Mouse (Mus musculus): ENCODE results near the gene Nudcd2. TPM values are rescaled to one million over a fixed set of nuclear protein-coding genes. Genes with fewer than 3 reads are reported as not detected.

Nudcd2 gene
- total and polyA plus RNA-seq, 3 experiments, result 154 to 176 (median 171) TPM

- Histone ChIP-seq H3K27ac (ENCODE audit: control insufficient read depth, low read depth, low read length) (no peak overlapping the region), H3K9me3 (replicated peaks; ENCODE audit: insufficient read depth, low read length) (no peaks in the 10 kb centered on the region), H3K36me3 (ENCODE audit: control insufficient read depth in 1 of 2, insufficient read depth in 2 of 2, low read length in 2 of 2) (no peaks in the 10 kb centered on the region), H3K27me3 (ENCODE audit: control insufficient read depth in 1 of 2, insufficient read depth in 2 of 2, low read length in 2 of 2) (peaks cover 6 to 10% of the 10 kb centered on the region in 2 experiments), H3K79me2 (ENCODE audit: control insufficient read depth, insufficient read depth, low read length, poor library complexity) (no peaks in the 10 kb centered on the region), H3K9ac (ENCODE audit: control insufficient read depth, low read depth, low read length, poor library complexity, severe bottlenecking) (no peak overlapping the region), H3K4me3 (ENCODE audit: control insufficient read depth in 1 of 2, insufficient read depth in 1 of 2, low read depth in 2 of 2, low read length in 2 of 2) (no peak overlapping the region), H3K4me1 (ENCODE audit: control insufficient read depth in 1 of 2, insufficient read depth in 2 of 2, low read length in 2 of 2) (no peaks in the 10 kb centered on the region)
- DNase-seq (ENCODE audit: low read depth, low spot score), result no peak
- TF ChIP-seq CHD2 (IDR thresholded peaks at IDR 0.05; ENCODE audit: low read length), result no peak
These were observed 48.4 kb downstream of the Nudcd2 start for GRCm38 (mm10) chr11:40781857-40782256.

GRCm38 (mm10) chr11:40783346-40783745 lies 49.9 kb downstream of the Nudcd2 start:
- Histone ChIP-seq H3K27ac (ENCODE audit: control insufficient read depth, low read depth, low read length) (no peak overlapping the region), H3K27me3 (ENCODE audit: control insufficient read depth in 1 of 2, insufficient read depth in 2 of 2, low read length in 2 of 2) (peaks cover 3 to 10% of the 10 kb centered on the region in 2 experiments), H3K79me2 (ENCODE audit: control insufficient read depth, insufficient read depth, low read length, poor library complexity) (no peaks in the 10 kb centered on the region), H3K9ac (ENCODE audit: control insufficient read depth, low read depth, low read length, poor library complexity, severe bottlenecking) (no peak overlapping the region), H3K4me1 (ENCODE audit: control insufficient read depth in 1 of 2, insufficient read depth in 2 of 2, low read length in 2 of 2) (no peaks in the 10 kb centered on the region), H3K4me3 (ENCODE audit: control insufficient read depth in 1 of 2, insufficient read depth in 1 of 2, low read depth in 2 of 2, low read length in 2 of 2) (no peak overlapping the region), H3K9me3 (replicated peaks; ENCODE audit: insufficient read depth, low read length) (no peaks in the 10 kb centered on the region), H3K36me3 (ENCODE audit: control insufficient read depth in 1 of 2, insufficient read depth in 2 of 2, low read length in 2 of 2) (no peaks in the 10 kb centered on the region)
- no peak for TF ChIP-seq MAX (IDR thresholded peaks at IDR 0.05; ENCODE audit: low read length)
- no peak for DNase-seq (ENCODE audit: low read depth, low spot score)

- Histone ChIP-seq H3K9me3 (replicated peaks; ENCODE audit: insufficient read depth, low read length) (no peaks in the 10 kb centered on the region), H3K27ac (ENCODE audit: control insufficient read depth, low read depth, low read length) (no peak overlapping the region), H3K27me3 (ENCODE audit: control insufficient read depth in 1 of 2, insufficient read depth in 2 of 2, low read length in 2 of 2) (peaks cover 3 to 7% of the 10 kb centered on the region in 2 experiments), H3K9ac (ENCODE audit: control insufficient read depth, low read depth, low read length, poor library complexity, severe bottlenecking) (no peak overlapping the region), H3K4me1 (ENCODE audit: control insufficient read depth in 1 of 2, insufficient read depth in 2 of 2, low read length in 2 of 2) (no peaks in the 10 kb centered on the region), H3K4me3 (ENCODE audit: control insufficient read depth in 1 of 2, insufficient read depth in 1 of 2, low read depth in 2 of 2, low read length in 2 of 2) (no peak overlapping the region), H3K36me3 (ENCODE audit: control insufficient read depth in 1 of 2, insufficient read depth in 2 of 2, low read length in 2 of 2) (no peaks in the 10 kb centered on the region), H3K79me2 (ENCODE audit: control insufficient read depth, insufficient read depth, low read length, poor library complexity) (no peaks in the 10 kb centered on the region)
- TF ChIP-seq MYC (IDR thresholded peaks at IDR 0.05; ENCODE audit: low read depth, low read length), result no peak
- no peak for TF ChIP-seq BHLHE40 (IDR thresholded peaks at IDR 0.05; ENCODE audit: borderline replicate concordance, low read depth, low read length)
- no peak for TF ChIP-seq JUND (IDR thresholded peaks at IDR 0.05; ENCODE audit: low read depth, low read length)
- no peak for TF ChIP-seq RCOR1 (IDR thresholded peaks at IDR 0.05; ENCODE audit: low read depth, low read length)
- no peak for TF ChIP-seq TAL1 (IDR thresholded peaks at IDR 0.05; ENCODE audit: low read length)
- TF ChIP-seq USF2 (IDR thresholded peaks at IDR 0.05; ENCODE audit: borderline replicate concordance in 1 of 2, insufficient read depth in 1 of 2, low read depth in 1 of 2, low read length in 2 of 2), result no peak
- TF ChIP-seq POLR2A (IDR thresholded peaks at IDR 0.05; ENCODE audit: control insufficient read depth in 1 of 2, insufficient read depth in 1 of 2, low read depth in 1 of 2, low read length in 2 of 2, poor library complexity in 1 of 2), result no peak
- no peak for TF ChIP-seq RAD21 (IDR thresholded peaks at IDR 0.05; ENCODE audit: low read depth, low read length)
- no peak for TF ChIP-seq TBP (IDR thresholded peaks at IDR 0.05; ENCODE audit: low read depth, low read length)
- no peak for TF ChIP-seq ZNF384 (IDR thresholded peaks at IDR 0.05; ENCODE audit: low read depth, low read length)
- TF ChIP-seq TCF12 (IDR thresholded peaks at IDR 0.05; ENCODE audit: low read depth, low read length), result no peak
- TF ChIP-seq ELF1 (IDR thresholded peaks at IDR 0.05; ENCODE audit: low read depth, low read length), result no peak
- no peak for TF ChIP-seq NRF1 (IDR thresholded peaks at IDR 0.05; ENCODE audit: insufficient read depth, low read depth, low read length, poor library complexity, severe bottlenecking)
- no peak for TF ChIP-seq SIN3A (IDR thresholded peaks at IDR 0.05; ENCODE audit: low read length)
- TF ChIP-seq NELFE (IDR thresholded peaks at IDR 0.05; ENCODE audit: low read depth, low read length), result no peak
- TF ChIP-seq HCFC1 (IDR thresholded peaks at IDR 0.05; ENCODE audit: low read depth, low read length), result no peak
- no peak for TF ChIP-seq CHD2 (IDR thresholded peaks at IDR 0.05; ENCODE audit: low read length)
- TF ChIP-seq GABPA (IDR thresholded peaks at IDR 0.05; ENCODE audit: low read depth, low read length), result no peak
- no peak for TF ChIP-seq POLR2AphosphoS5 (IDR thresholded peaks at IDR 0.05; ENCODE audit: borderline replicate concordance, low read depth, low read length)
- TF ChIP-seq KAT2A (conservative IDR thresholded peaks at IDR 0.05; ENCODE audit: low read depth, low read length), result no peak
- DNase-seq (ENCODE audit: low read depth, low spot score), result no peak
These were observed 50.9 kb downstream of the Nudcd2 start for GRCm38 (mm10) chr11:40784326-40784725.

Measured in MEL (cell line).